Mouse (Mus musculus) adrenal gland, postnatal 36 days (tissue): Measurements from ENCODE around the gene Gadd45a. TPM values are rescaled to one million over a fixed set of nuclear protein-coding genes. Genes with fewer than 3 reads are reported as not detected.

Source experiments
- DNase-seq, 2 experiments: peaks; one replicate each; pipeline ENCODE4 v3.0.0; 2021; ENCODE audit warnings: mixed read lengths in 1 of 2
- long read RNA-seq, 2 experiments: library from polyadenylated mRNA; stranded (forward); transcript quantifications; one replicate each; pipeline ENCODE4 v2.0.0; 2021; ENCODE audit warnings: borderline sequencing depth in 2 of 2
- total RNA-seq, 2 experiments: library from RNA; stranded (reverse); gene quantifications; 2 replicates each; pipeline ENCODE4 v1.2.3; 2021

Gadd45a gene
- total RNA-seq: 10 to 100 TPM; 26.2 to 54.8 TPM
- long read RNA-seq, experiment 1, transcript Gadd45a-201 (4 exons, 1,223 nt): major isoform, 45 of 50 reads
- long read RNA-seq, experiment 1, partial matches to known transcripts: 0 of 50 reads
- long read RNA-seq, experiment 1, other reads (novel, unspliced or antisense): 4 of 50 reads
- long read RNA-seq, experiment 2, transcript Gadd45a-201 (4 exons, 1,223 nt): major isoform, 8 of 8 reads
- long read RNA-seq, experiment 2, partial matches to known transcripts: 0 of 8 reads
- long read RNA-seq, experiment 2, other reads (novel, unspliced or antisense): 0 of 8 reads

- peak; percentile 96 to 99 for DNase-seq
Observed at GRCm38 (mm10) chr6:67036837-67037628, at the start of gene Gadd45a. Gene Gadd45a, minus strand, starts transcription at chr6:67037457.

- DNase-seq: no peak
Observed at GRCm38 (mm10) chr6:67085850-67086437, 48.7 kb upstream of the Gadd45a start.

DNA sequence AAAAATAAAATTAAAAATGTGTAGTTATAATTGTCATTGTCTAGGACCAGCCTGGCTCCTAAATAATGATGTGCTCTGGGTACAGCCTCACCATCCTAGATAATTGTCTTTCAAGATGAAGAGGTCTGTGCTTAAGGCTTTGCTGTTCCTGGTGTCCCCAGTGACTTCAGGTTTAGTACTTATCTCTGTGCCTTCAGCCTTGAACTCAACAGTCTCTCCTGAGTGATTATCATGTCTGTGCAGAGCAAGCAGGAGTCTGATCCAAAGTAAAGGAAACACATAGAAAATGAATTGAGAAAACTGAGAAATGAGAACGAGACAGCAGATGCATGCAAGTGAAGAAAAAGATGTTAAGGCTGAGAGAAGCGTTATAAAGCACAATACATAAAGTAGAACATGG, 47.2 kb upstream of the Gadd45a start:
- no peak for DNase-seq

DNA sequence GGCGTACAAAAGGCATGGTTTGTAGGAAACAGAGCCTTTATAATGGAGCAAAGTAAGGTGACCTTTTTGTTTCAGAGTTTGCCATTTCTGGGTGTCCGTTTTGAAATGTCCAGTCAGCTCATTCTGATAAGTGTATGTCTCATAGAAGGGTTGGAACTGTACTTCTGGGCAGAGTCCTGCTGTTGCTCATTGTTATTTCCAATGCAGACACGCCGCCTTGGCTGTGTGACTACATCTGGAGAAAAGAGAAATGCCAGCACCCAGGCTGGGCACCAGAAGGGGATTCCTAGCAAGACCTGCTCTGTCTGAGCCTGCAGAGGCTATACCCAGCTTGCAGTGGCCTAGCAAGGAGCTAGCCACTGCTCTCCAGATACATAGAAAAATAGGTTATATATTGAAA, 43.9 kb upstream of the Gadd45a start:
- no peak for DNase-seq

- peak; percentile 62 to 71 for DNase-seq
Observed at GRCm38 (mm10) chr6:67078076-67078475, 40.8 kb upstream of the Gadd45a start.

DNA sequence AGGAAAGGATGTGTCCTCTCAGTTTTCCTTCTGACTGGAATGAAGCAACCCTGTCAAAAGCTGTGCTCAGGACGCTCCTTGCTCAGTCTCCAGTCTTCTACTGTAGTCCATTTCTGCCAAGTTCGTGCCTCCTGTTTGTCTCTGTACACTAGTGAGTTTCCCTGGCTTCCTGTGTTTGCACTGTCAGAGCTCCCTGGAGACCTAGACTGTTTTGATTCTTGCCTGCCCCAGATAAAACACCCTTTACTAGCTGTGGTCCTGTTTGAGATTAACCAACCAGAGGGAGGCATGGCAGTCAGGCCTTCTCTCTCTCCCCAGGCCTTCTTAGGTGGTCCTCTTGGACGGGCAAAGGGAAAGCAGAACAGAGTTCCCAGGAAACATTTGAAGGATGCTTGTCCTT, 40.2 kb upstream of the Gadd45a start:
- no peak for DNase-seq

DNA sequence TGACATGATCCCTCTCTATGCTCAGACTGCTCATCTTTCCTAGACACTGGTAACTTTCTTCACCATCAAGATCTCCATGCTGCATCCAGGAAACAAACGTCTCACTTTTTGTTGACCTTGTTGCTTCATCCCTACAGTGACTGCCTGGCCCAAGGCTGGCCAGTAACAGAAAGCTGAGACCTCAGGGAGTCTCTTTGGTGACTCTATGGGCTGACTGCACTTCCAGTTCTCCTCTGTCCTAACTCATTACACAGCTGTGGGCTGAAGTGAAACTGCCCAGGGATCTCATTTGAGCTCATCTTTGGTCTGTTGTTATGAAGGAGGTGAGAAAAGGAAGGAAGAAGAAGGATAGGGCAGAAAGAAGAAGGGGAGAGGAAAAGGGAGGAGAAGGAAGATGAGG, 39.1 kb upstream of the Gadd45a start:
- no peak for DNase-seq

DNA sequence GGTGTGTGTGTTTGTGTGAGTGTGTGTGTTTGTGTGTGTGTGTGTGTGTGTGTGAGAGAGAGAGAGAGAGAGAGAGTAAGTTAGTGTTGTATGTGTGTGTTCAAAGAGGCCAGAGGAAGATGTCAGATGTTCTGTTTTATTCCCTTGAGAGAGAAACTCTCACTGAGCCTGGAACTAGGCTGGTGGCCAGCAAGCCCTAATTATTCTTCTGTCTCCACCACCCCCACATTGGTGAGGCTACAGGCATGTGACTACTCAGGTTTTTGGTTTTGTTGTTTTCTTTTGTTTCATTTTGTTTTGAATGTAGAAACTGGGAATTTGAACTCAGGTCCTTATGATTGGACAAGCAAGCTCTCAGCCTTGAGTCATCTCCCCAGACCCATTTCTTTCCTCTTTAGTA, 37.6 kb upstream of the Gadd45a start:
- DNase-seq: no peak

DNA sequence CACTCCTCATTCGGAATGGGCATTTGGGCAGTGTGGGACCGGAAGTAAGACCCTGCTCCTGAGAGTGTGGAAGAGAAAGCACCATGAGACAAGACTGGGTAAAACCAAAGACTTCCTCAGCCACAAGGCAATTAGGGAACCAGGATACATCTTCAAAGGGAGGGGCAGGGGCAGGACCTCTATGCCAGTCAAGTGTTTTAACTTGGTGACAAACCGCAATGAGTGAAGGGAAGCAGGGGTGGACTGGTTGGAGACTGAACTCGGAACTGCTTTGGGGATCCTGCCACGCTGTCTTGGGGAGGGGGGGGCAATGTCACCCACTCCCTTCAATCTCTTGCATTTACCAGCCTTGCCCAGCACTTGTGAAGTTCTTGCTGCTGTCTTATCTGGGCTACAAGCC, 36.7 kb upstream of the Gadd45a start:
- no peak for DNase-seq

DNA sequence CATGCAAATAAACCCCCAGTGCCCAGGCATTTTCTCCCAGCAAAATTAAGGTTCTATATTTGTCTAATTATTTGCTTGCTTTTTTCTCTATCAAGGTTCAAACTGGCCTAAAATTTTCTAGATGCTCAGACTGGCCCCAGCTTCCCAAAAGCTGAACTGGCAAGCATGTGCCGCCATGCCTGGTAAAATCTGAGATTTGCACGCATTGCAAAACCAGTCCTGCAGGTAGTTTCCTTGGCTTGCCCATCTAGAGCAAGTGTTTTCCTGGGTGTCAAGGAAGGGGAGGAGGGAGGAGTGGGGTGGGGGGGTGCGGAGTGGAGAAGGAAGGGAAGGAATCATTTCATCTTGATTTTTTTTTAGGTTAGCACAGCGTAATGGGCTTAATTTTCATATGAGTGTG, 36.2 kb upstream of the Gadd45a start:
- no peak for DNase-seq

- DNase-seq: no peak
Observed at GRCm38 (mm10) chr6:67071615-67072014, 34.4 kb upstream of the Gadd45a start.

GRCm38 (mm10) chr6:67069800-67070315, 32.6 kb upstream of the Gadd45a start:
- DNase-seq: peak in 1 of 2 experiments; percentile 18

GRCm38 (mm10) chr6:67069219-67069762, 32.0 kb upstream of the Gadd45a start:
- DNase-seq: peak in 1 of 2 experiments; percentile 17

DNA sequence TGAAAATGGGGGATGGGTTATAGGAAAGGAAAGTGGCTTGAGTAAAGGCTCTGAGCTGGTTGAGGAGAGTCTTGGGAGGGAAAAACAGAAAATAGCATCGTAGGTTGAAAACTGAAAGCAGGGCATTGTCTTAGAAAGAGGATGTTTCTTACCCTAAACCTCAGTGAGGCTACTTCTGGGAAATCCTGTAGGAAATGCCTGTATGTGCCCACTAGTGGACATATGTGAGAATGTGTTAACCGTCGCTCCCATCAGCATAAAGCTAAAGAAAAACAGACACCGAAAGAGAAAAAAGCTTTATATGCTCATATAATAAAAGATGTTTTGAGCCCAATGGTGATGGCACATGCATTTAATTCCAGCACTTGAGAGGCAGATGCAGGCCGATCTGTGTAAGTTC, 22.8 kb upstream of the Gadd45a start:
- DNase-seq: no peak

GRCm38 (mm10) chr6:67057991-67058696, 20.9 kb upstream of the Gadd45a start:
- DNase-seq: no peak

- no peak for DNase-seq
Observed at GRCm38 (mm10) chr6:67057574-67057973, 20.3 kb upstream of the Gadd45a start.

GRCm38 (mm10) chr6:67056889-67057564, 19.8 kb upstream of the Gadd45a start:
- DNase-seq: no peak

DNA sequence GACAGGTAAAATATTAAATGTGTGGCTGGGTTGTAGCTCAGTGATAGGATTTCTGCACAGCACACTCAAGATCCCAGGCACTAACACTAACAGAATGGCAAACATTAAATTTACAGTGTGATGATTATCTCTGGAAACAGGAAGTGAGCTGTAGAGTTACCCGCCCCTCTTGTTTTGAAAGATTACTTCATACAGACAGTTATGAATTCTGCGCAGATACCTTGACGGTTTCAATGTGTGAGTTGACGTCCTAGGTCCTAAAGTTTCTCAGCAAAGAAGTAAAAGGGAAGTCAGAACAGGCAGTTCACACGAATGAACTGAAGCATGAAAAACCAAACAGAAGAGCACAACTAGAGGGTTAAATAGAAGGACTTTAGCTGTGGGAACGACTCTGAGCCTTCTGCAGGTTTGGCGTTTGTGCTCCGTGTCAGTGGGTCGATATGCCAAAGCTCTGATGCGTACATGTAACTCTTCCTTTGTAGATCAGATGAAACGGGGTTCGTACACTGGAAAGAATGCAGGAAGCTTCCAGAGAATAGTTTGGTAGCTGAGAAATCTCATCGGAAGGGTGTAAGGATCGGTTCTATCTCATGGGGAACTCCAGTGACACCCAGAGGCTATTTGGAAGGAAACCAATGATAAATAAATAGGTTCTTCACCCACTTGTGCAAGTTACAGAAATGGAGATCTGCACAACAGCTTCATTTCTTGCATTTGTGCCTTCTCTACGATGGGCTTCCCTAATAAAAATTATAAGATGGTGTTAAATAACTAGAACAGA, 19.0 kb upstream of the Gadd45a start:
- DNase-seq: no peak

GRCm38 (mm10) chr6:67050063-67050462, 12.8 kb upstream of the Gadd45a start:
- no peak for DNase-seq

DNA sequence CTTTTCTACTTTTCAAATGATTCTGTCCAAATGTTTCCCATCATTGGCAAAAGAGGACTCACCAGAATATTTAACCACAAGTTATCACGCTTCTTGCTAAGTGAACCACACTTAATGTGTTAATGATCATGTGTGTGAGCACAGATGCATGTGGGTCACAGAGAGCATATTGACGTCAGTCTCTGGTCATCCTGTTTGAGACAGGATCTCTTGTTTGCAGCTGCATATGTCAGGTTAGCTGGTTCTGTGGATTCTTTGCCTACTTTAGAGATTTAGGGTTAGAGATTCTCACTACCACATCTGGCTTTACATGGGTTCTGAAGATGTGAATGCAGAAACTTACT, 12.4 kb upstream of the Gadd45a start:
- no peak for DNase-seq
